16 mouse cellular contexts compared by ENCODE assay signal in the genomic region with DNA sequence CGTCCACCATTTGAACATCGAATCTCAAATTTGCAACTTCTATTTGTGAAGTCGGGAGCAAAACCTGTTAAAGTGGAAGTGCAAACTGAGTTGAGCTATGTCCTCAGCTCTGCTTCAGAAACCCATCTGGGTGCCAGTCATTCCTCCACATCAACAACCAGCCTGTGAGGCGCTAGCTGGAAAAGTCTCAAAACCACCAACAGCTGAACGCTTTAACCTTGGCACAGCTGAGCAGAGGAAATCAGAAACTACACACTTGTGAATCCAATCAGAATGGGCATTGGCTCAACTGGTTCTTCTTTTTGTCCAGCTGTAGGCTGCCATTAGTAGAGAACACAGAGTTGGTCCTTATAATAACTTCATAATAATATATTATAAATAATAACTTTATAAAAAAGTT.
"Had no signal": no experiment of that assay in that cellular context is flagged by ENCODE, and none has a peak within 500 bp of the region (broad histone marks: within the 10 kb centered on the region; RNA-seq: fewer than 3 reads in every experiment).

No protein-coding gene starts in this region.

- H3K27ac ChIP-seq: layer of hippocampus, adult 2 months; limb, embryonic 12.5 days; liver, embryonic 13.5 days; lung, embryonic 15.5 days; macrophage; midbrain, embryonic 15.5 days; neural tube, embryonic 13.5 days had no signal

- ATAC-seq: liver, postnatal 0 days; midbrain, embryonic 15.5 days had no signal

- H3K4me1 ChIP-seq: limb, embryonic 12.5 days; liver, embryonic 13.5 days; lung, embryonic 15.5 days; megakaryocyte, embryonic 14.5 days; midbrain, embryonic 15.5 days; neural tube, embryonic 13.5 days had no signal

- H3K4me2 ChIP-seq: limb, embryonic 12.5 days; liver, embryonic 13.5 days; lung, embryonic 15.5 days; midbrain, embryonic 11.5 days; midbrain, embryonic 15.5 days; neural tube, embryonic 13.5 days had no signal

- H3K27me3 ChIP-seq: limb, embryonic 12.5 days; liver, embryonic 13.5 days; lung, embryonic 15.5 days; megakaryocyte, embryonic 14.5 days; midbrain, embryonic 15.5 days; neural tube, embryonic 13.5 days had no signal

- H3K36me3 ChIP-seq: limb, embryonic 12.5 days; liver, embryonic 13.5 days; lung, embryonic 15.5 days; midbrain, embryonic 15.5 days; neural tube, embryonic 13.5 days had no signal

- DNase-seq: kidney, postnatal 10 days; kidney, postnatal 4 days; liver; liver, embryonic 13.5 days; liver, postnatal 0 days; lung, postnatal 14 days; right cerebral cortex, postnatal 14 days; thymus, postnatal 4 days had no signal

- H3K4me3 ChIP-seq: layer of hippocampus, adult 2 months; limb, embryonic 12.5 days; liver, embryonic 13.5 days; lung, embryonic 15.5 days; megakaryocyte, embryonic 14.5 days; midbrain, embryonic 15.5 days; neural tube, embryonic 13.5 days had no signal

- H3K9me3 ChIP-seq: limb, embryonic 12.5 days; liver, embryonic 13.5 days; lung, embryonic 15.5 days; midbrain, embryonic 15.5 days; neural tube, embryonic 13.5 days had no signal

- H3K9ac ChIP-seq: limb, embryonic 12.5 days; liver, embryonic 13.5 days; liver, postnatal 0 days; lung, embryonic 15.5 days; midbrain, embryonic 15.5 days; neural tube, embryonic 13.5 days had no signal
